Mouse (Mus musculus) midbrain, embryonic 16.5 days (tissue): ENCODE results near the gene Sh3bgrl2. TPM values are rescaled to one million over a fixed set of nuclear protein-coding genes. Genes with fewer than 3 reads are reported as not detected.

Experiments
- ATAC-seq: fragments of 200-750 bp; cut with Nextera tagmentation; 2 replicates; pipeline ENCODE4 v1.8.0; 2017; ENCODE audit warnings: moderate TSS enrichment
- H3K27ac ChIP-seq: fragments of 300-500 bp; sonication (generic); 2 replicates; pipeline ENCODE4 v1.5.1; 2014; ENCODE audit warnings: mild to moderate bottlenecking, low read length, mixed read lengths
- H3K27me3 ChIP-seq: fragments of 300-500 bp; sonication (generic); 2 replicates; pipeline ENCODE4 v1.6.1; 2014; ENCODE audit warnings: low read depth, low read length, mixed read lengths; ENCODE audit not compliant: control insufficient read depth, insufficient read depth
- H3K36me3 ChIP-seq: fragments of 300-500 bp; sonication (generic); 2 replicates; pipeline ENCODE4 v1.6.1; 2014; ENCODE audit warnings: mild to moderate bottlenecking, low read length, moderate library complexity, mixed read lengths; ENCODE audit not compliant: control insufficient read depth, insufficient read depth
- H3K4me1 ChIP-seq: fragments of 300-500 bp; sonication (generic); 2 replicates; pipeline ENCODE4 v1.6.1; 2014; ENCODE audit warnings: mild to moderate bottlenecking, low read length, mixed read lengths; ENCODE audit not compliant: control insufficient read depth, insufficient read depth
- H3K4me2 ChIP-seq: fragments of 300-500 bp; sonication (generic); 2 replicates; pipeline ENCODE4 v1.6.1; 2014; ENCODE audit warnings: mild to moderate bottlenecking, low read length, mixed read lengths
- H3K4me3 ChIP-seq: fragments of 300-500 bp; sonication (generic); 2 replicates; pipeline ENCODE4 v1.5.1; 2014; ENCODE audit warnings: low read depth, mild to moderate bottlenecking, low read length, moderate library complexity, mixed read lengths
- H3K9ac ChIP-seq: fragments of 300-500 bp; sonication (generic); 2 replicates; pipeline ENCODE4 v1.6.1; 2014; ENCODE audit warnings: low read depth, low read length, mixed read lengths
- H3K9me3 ChIP-seq: fragments of 300-500 bp; sonication (generic); replicated peaks from 2 replicates; pipeline ENCODE4 v1.6.1; 2014; ENCODE audit warnings: mild to moderate bottlenecking, low read length, mixed read lengths; ENCODE audit not compliant: control insufficient read depth, poor library complexity, severe bottlenecking
- WGBS: fragments of 180-500 bp; shearing (Covaris S2); extraction: QIAGEN DNeasy Blood & Tissue Kit; methylation state at CpG from one replicate; pipeline ENCODE4 v1.1.7; 2014; 5-methylcytosine and 5-hydroxymethylcytosine counted together
- polyA plus RNA-seq: library from polyadenylated mRNA; unstranded; fragments of >200 nt; fragmentation: Nextera tagmentation; extraction: Ambion mirVana; gene quantifications from 2 replicates; pipeline ENCODE4 v1.2.1, GENCODE M21; 2015

Sh3bgrl2 gene
- polyA plus RNA-seq, 1 experiment from 2014 or later, result 10.3 TPM

GRCm38 (mm10) chr9:83576689-83577057, 28.5 kb downstream of the Sh3bgrl2 start:
- H3K4me2 ChIP-seq, result no peak overlapping the region
- H3K27ac ChIP-seq, result peak overlapping the region; percentile 17
- no peaks in the 10 kb centered on the region for H3K36me3 ChIP-seq
- H3K9me3 ChIP-seq, result no peaks in the 10 kb centered on the region
- H3K4me3 ChIP-seq, result no peak overlapping the region
- peaks cover 5% of the 10 kb centered on the region for H3K4me1 ChIP-seq
- H3K9ac ChIP-seq, result no peak overlapping the region
- WGBS, result 27% methylated on average over 3 of the region's 3 CpGs
- ATAC-seq, result peak; percentile 80
- no peaks in the 10 kb centered on the region for H3K27me3 ChIP-seq

- no peak for ATAC-seq
- H3K36me3 ChIP-seq, result no peaks in the 10 kb centered on the region
- no peak overlapping the region for H3K9ac ChIP-seq
- H3K27ac ChIP-seq, result no peak overlapping the region
- H3K4me3 ChIP-seq, result no peak overlapping the region
- 86% methylated on average over 7 of the region's 7 CpGs for WGBS
- peaks cover 5% of the 10 kb centered on the region for H3K4me1 ChIP-seq
- H3K4me2 ChIP-seq, result no peak overlapping the region
- no peaks in the 10 kb centered on the region for H3K9me3 ChIP-seq
- H3K27me3 ChIP-seq, result no peaks in the 10 kb centered on the region
Observed at GRCm38 (mm10) chr9:83577260-83577659, 29.1 kb downstream of the Sh3bgrl2 start.

GRCm38 (mm10) chr9:83579049-83579448, 30.9 kb downstream of the Sh3bgrl2 start:
- Histone ChIP-seq H3K9ac (no peak overlapping the region), H3K4me1 (peaks cover 5% of the 10 kb centered on the region), H3K4me2 (no peak overlapping the region), H3K27ac (no peak overlapping the region), H3K4me3 (no peak overlapping the region), H3K27me3 (no peaks in the 10 kb centered on the region), H3K36me3 (no peaks in the 10 kb centered on the region), H3K9me3 (no peaks in the 10 kb centered on the region)
- no peak for ATAC-seq
- 89% methylated on average over 4 of the region's 4 CpGs for WGBS

- ATAC-seq, result no peak
- no peaks in the 10 kb centered on the region for H3K4me1 ChIP-seq
Observed at GRCm38 (mm10) chr9:83582748-83583147, 34.6 kb downstream of the Sh3bgrl2 start.

GRCm38 (mm10) chr9:83586316-83587050, 38.4 kb downstream of the Sh3bgrl2 start:
- H3K9ac ChIP-seq, result no peak overlapping the region
- no peaks in the 10 kb centered on the region for H3K9me3 ChIP-seq
- ATAC-seq, result no peak
- 72% methylated on average over 17 of the region's 17 CpGs for WGBS
- H3K27me3 ChIP-seq, result no peaks in the 10 kb centered on the region
- H3K27ac ChIP-seq, result peak overlapping the region; percentile 51
- H3K4me2 ChIP-seq, result no peak overlapping the region
- H3K4me3 ChIP-seq, result no peak overlapping the region
- H3K4me1 ChIP-seq, result peaks cover 9% of the 10 kb centered on the region; the same call in 1 of the 2 replicates
- H3K36me3 ChIP-seq, result no peaks in the 10 kb centered on the region

More at GRCm38 (mm10) chr9:83582748-83583147, 34.6 kb downstream of the Sh3bgrl2 start:
- no peak overlapping the region for H3K27ac ChIP-seq
- H3K4me3 ChIP-seq, result no peak overlapping the region
- 76% methylated on average over 7 of the region's 7 CpGs for WGBS
- H3K4me2 ChIP-seq, result no peak overlapping the region
- H3K9ac ChIP-seq, result no peak overlapping the region
- H3K36me3 ChIP-seq, result no peaks in the 10 kb centered on the region
- H3K9me3 ChIP-seq, result no peaks in the 10 kb centered on the region
- H3K27me3 ChIP-seq, result no peaks in the 10 kb centered on the region

- no peak for ATAC-seq
- H3K27ac ChIP-seq, result no peak overlapping the region; the same call in 1 of the 2 replicates
Observed at GRCm38 (mm10) chr9:83587116-83587515, 39.0 kb downstream of the Sh3bgrl2 start.

GRCm38 (mm10) chr9:83589063-83589462, 40.9 kb downstream of the Sh3bgrl2 start:
- peaks cover 9% of the 10 kb centered on the region; the same call in 1 of the 2 replicates for H3K4me1 ChIP-seq
- no peak overlapping the region for H3K4me2 ChIP-seq
- H3K4me3 ChIP-seq, result no peak overlapping the region
- WGBS, result 87% methylated on average over 2 of the region's 2 CpGs
- H3K9ac ChIP-seq, result no peak overlapping the region
- no peaks in the 10 kb centered on the region for H3K27me3 ChIP-seq
- no peak for ATAC-seq
- no peaks in the 10 kb centered on the region for H3K36me3 ChIP-seq
- H3K9me3 ChIP-seq, result no peaks in the 10 kb centered on the region
- no peak overlapping the region for H3K27ac ChIP-seq

More at GRCm38 (mm10) chr9:83587116-83587515, 39.0 kb downstream of the Sh3bgrl2 start:
- no peaks in the 10 kb centered on the region for H3K27me3 ChIP-seq
- no peaks in the 10 kb centered on the region for H3K36me3 ChIP-seq
- peaks cover 9% of the 10 kb centered on the region; the same call in 1 of the 2 replicates for H3K4me1 ChIP-seq
- no peaks in the 10 kb centered on the region for H3K9me3 ChIP-seq
- 80% methylated on average over 9 of the region's 9 CpGs for WGBS
- H3K4me3 ChIP-seq, result no peak overlapping the region
- no peak overlapping the region for H3K9ac ChIP-seq
- no peak overlapping the region for H3K4me2 ChIP-seq

GRCm38 (mm10) chr9:83589680-83590467, 41.7 kb downstream of the Sh3bgrl2 start:
- 42% methylated on average over 14 of the region's 14 CpGs for WGBS
- Histone ChIP-seq H3K9ac (no peak overlapping the region; the same call in 1 of the 2 replicates), H3K4me2 (no peak overlapping the region)

More at GRCm38 (mm10) chr9:83589680-83590467, 41.7 kb downstream of the Sh3bgrl2 start:
- Histone ChIP-seq H3K4me1 (peaks cover 9% of the 10 kb centered on the region; the same call in 1 of the 2 replicates), H3K4me3 (no peak overlapping the region), H3K27me3 (no peaks in the 10 kb centered on the region), H3K36me3 (no peaks in the 10 kb centered on the region), H3K9me3 (no peaks in the 10 kb centered on the region), H3K27ac (peak overlapping the region; percentile 66)
- peak; percentile 79 for ATAC-seq
